Mouse (Mus musculus) testis, adult 2 months (tissue): Measurements from ENCODE around the gene Gfra1.

Experiments used
- CTCF ChIP-seq: fragments of 200-500 bp; IDR thresholded peaks from 2 replicates; pipeline ENCODE4 v1.5.1; 2012; ENCODE audit warnings: low read depth, mild to moderate bottlenecking, inconsistent platforms, low read length, moderate library complexity; ENCODE audit not compliant: control insufficient read depth, insufficient read depth, insufficient replicate concordance
- POLR2A ChIP-seq: fragments of 200-500 bp; IDR thresholded peaks from 2 replicates; pipeline ENCODE4 v1.6.1; 2012; ENCODE audit warnings: low read depth, mild to moderate bottlenecking, inconsistent platforms, low read length, moderate library complexity; ENCODE audit not compliant: control insufficient read depth

DNA sequence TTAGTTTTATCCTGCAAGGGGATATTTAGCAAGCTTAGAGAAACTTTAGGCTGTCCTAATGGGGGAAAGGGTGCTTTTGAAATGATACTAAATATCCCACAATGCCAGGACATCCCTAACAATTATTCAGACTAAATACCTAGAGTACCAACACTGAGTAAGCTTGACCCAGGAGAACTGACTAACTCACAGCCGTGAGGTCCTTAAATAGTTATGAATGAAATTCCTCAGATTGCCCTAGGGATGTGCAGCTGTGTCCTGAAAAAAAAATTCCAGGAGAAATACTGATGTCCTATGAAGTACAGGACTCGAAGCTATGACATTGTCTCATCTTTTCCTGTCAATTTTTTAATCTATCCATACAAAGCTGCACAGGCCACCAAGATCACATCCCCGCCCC lies 201.5 kb downstream of the Gfra1 start:
- TF ChIP-seq POLR2A: no peak
- no peak for TF ChIP-seq CTCF
